Mouse (Mus musculus): ENCODE results near the gene Col23a1.

Gene Col23a1

GRCm38 (mm10) chr11:51429428-51430179 is 139.9 kb downstream of the Col23a1 start:
- no peak for TF ChIP-seq GATA4 (IDR thresholded peaks at IDR 0.05; ENCODE audit: insufficient replicate concordance, low read length)

GRCm38 (mm10) chr11:51430180-51430578 is 140.5 kb downstream of the Col23a1 start:
- no peak for TF ChIP-seq GATA4 (IDR thresholded peaks at IDR 0.05; ENCODE audit: insufficient replicate concordance, low read length)

DNA sequence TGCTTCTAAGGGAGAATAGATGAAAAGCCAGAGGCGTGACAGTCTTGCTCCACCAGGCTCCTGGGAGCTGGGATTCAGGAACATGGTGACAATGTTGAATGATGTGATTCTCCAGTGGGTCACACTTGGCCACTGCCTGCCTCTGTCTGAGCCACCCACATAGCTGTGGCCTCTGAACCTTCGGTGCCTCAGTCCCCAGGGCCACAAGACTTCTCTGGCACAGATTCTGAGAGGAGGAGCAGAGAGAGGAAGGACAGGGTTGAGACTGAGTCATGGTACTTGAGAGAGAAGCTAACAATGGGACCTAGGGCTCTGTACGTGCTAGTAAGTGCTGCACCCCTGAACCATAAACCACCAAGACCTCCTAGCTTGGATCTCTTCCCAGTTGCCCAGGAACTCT is 141.6 kb downstream of the Col23a1 start:
- no peak for TF ChIP-seq GATA4 (IDR thresholded peaks at IDR 0.05; ENCODE audit: insufficient replicate concordance, low read length)

DNA sequence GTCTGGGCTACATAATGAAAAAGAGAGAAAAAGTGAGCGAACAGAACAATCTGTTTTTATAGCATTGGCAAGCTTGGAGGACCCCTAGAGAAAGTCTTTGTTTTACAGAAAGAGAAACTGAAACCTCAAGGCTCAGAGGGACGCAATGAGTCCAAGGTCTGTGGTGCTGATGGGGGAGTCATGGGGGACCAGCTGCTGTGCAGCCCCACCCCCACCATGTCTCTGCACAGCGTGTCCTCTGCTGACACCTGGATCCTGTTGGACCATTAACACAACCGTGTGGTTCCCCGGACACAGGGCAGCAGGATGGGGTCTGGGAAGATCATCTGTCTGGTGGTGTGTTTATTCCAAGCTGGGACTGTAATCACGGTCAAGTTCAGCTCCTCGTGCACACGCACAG is 142.2 kb downstream of the Col23a1 start:
- TF ChIP-seq GATA4 (IDR thresholded peaks at IDR 0.05; ENCODE audit: insufficient replicate concordance, low read length), result no peak

DNA sequence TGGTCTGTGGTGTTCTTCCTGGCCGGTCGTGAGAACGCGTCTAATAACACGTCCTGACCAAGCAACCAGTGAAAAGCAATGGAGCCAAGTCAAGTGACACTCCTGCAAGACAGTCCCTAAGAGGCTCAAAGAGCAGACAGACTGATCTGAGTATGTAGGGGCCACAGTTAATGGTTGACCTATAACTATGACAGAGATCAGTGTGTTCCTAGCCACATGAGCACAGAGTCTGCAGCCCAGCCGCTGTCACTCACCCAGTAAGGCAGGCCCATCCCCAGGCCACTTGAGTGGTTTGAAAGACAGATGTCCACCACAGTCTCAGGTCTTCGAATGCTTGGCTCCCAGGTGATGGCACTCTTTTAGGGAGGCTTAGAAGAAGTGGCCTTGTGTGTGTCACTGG is 152.3 kb downstream of the Col23a1 start:
- TF ChIP-seq GATA4 (IDR thresholded peaks at IDR 0.05; ENCODE audit: insufficient replicate concordance, low read length), result no peak

DNA sequence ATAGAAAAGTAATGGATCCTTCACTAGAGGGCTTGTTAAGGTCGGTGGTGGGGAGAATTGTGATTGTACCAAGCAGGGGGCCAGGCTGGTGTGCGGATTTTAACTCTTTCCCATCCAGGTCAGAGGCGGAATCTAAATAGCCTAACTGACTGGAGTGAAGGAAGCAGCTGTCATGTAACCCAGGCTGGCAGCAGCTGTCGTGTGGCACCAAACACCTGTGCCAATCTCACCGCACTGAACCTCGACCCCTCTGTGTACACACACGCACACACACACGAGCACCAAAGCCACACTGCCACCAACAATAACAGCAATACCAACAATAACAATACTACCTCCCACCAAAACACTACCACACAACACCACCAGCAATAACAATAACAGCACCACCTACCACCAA is 152.9 kb downstream of the Col23a1 start:
- TF ChIP-seq GATA4 (IDR thresholded peaks at IDR 0.05; ENCODE audit: insufficient replicate concordance, low read length), result no peak

DNA sequence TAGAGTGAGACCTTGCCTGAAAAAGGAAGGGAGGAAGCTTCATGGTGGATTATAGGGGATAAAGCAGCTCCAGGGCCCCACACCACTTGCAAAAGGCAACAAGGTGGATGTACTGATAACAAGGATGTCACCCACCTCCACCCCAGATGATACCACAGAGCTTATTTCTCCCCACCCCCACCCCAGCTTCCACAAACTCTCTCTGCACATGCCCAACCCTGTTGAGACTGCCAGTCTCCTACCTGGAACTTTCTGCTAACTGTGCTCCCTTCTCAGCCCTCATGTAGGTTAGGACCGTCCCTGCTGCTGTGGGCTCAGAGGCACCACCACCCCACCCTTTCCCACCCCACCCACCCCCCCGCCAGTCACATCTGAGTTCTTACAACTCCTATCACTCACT is 154.1 kb downstream of the Col23a1 start:
- no peak for TF ChIP-seq GATA4 (IDR thresholded peaks at IDR 0.05; ENCODE audit: insufficient replicate concordance, low read length)

- TF ChIP-seq GATA4 (IDR thresholded peaks at IDR 0.05; ENCODE audit: insufficient replicate concordance, low read length), result no peak
These were observed 154.9 kb downstream of the Col23a1 start for GRCm38 (mm10) chr11:51444649-51445048.

DNA sequence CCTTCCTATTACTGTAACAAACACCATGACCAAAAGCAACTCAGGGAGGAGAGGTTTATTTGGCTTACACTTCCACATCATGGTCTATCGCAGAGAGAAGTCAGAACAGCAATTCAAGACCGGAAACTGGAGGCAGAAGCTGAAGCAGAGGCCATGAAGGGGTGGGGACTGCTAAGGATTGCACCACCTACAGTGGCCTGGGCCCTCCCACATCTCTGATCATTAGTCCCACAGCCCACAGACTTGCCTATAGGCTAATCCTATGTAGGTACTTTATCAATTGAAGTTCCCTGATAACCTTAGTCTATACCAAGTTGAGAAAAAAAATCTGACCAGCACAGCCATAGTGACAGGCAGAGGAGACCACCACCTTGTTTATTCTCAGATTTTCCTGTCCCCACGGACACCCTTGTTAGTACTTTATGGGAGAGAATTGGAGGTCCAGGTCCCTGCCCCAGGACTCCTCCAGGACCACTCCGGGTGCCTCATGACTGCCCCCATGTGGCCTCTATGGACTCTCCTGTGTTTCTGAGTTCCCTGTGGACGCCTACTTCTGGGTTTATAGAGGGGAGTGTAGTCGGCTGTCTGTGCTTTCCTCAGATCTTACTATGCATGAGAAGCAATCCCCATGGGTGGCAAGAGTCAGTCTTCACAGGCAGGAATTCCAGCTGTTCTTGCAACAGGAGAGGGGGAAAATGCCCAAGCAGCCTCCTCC is 157.1 kb downstream of the Col23a1 start:
- no peak for TF ChIP-seq GATA4 (IDR thresholded peaks at IDR 0.05; ENCODE audit: insufficient replicate concordance, low read length)

GRCm38 (mm10) chr11:51448256-51448655 is 158.5 kb downstream of the Col23a1 start:
- no peak for TF ChIP-seq GATA4 (IDR thresholded peaks at IDR 0.05; ENCODE audit: insufficient replicate concordance, low read length)

DNA sequence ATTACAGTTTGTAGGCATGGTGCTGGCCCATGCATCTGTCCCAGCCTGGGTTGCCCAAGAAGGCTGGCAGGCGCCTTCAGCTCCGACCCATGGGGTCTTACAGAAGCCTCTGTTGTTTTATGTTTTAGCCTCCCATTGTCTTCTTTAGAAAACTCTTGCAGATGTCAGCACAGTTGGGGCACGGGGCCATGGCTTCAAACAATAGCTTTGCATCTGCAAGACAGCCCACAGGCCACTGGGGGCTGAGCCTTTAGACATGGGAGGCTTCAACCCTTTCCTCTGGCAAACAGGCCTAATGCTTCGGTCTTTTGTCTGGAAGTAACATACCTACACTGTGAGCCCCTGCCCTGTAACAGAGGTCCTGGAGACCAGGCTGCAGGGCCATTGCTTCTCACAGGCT is 159.0 kb downstream of the Col23a1 start:
- no peak for TF ChIP-seq GATA4 (IDR thresholded peaks at IDR 0.05; ENCODE audit: insufficient replicate concordance, low read length)

- no peak for TF ChIP-seq GATA4 (IDR thresholded peaks at IDR 0.05; ENCODE audit: insufficient replicate concordance, low read length)
These were observed 160.2 kb downstream of the Col23a1 start for GRCm38 (mm10) chr11:51449881-51450280.

GRCm38 (mm10) chr11:51451281-51451680 is 161.6 kb downstream of the Col23a1 start:
- TF ChIP-seq GATA4 (IDR thresholded peaks at IDR 0.05; ENCODE audit: insufficient replicate concordance, low read length), result no peak

DNA sequence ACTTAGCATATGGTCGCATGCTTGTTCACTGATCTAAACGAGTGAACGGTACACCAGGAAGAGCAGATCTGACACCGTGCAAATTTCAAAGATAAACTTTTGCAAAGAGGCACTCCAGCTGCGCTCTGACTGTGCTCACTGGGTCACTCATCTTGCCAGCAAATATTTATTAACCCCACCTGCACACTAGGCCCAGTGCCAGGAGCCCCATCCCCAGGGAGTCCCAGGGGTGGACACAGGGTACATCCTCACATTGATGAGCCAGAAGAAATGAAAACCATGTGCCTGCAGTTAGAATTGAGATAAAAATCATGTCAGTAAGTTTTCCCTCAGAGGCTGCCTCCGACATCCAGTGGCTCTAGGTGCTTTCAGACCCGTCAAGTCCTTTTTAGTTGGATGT is 162.2 kb downstream of the Col23a1 start:
- no peak for TF ChIP-seq GATA4 (IDR thresholded peaks at IDR 0.05; ENCODE audit: insufficient replicate concordance, low read length)

DNA sequence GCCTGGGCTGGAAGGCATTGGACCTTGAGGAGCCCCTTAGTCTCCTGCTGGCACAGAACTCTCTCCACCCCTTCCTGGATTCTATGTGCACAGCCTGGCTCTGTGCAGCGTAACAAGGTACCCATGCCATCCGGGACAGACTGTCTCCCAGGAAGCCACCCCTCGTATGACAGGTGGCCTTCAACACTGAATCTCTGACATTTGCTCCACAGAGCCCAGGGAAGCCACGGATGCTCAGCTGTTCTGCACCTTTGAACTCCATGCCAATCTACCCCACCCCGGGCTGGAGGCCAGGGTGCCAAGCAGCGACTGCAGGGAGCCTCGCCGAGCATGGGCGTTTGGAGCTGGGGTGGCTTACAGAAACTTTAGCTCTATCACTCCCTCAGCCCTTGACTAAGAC is 164.0 kb downstream of the Col23a1 start:
- no peak for TF ChIP-seq GATA4 (IDR thresholded peaks at IDR 0.05; ENCODE audit: insufficient replicate concordance, low read length)

- no peak for TF ChIP-seq GATA4 (IDR thresholded peaks at IDR 0.05; ENCODE audit: insufficient replicate concordance, low read length)
These were observed 165.8 kb downstream of the Col23a1 start for GRCm38 (mm10) chr11:51455501-51455900.

DNA sequence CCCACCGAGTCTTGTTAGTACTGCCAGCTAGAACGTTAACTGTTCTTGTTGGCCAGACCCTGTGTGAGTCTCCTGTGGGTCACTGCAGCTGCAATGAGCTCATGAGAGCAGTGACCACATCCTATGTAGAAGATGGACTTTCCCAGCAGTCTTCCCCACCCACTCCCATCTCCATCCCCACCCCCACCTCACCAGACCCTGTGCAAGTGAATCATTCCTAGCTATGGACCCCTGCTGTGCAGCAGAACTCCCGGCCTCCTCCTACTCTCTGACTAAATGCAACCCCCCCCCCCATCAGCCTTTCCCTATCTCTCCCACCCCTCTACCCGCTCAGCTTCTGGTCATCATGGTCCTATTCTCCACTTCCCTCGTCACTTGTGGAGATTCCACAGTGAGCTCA is 167.9 kb downstream of the Col23a1 start:
- no peak for TF ChIP-seq GATA4 (IDR thresholded peaks at IDR 0.05; ENCODE audit: insufficient replicate concordance, low read length)
